Mouse (Mus musculus) heart, embryonic 16.5 days (tissue): Measurements from ENCODE around the gene Slco2a1. TPM values are rescaled to one million over a fixed set of nuclear protein-coding genes. Genes with fewer than 3 reads are reported as not detected.

Source experiments
- ATAC-seq: fragments of 200-750 bp; cut with Nextera tagmentation; replicated peaks from 2 replicates; pipeline ENCODE4 v1.8.0; 2017; ENCODE audit warnings: moderate number of reproducible peaks; ENCODE audit not compliant: insufficient read depth, low FRiP score; ENCODE audit errors: extremely low read depth
- H3K27ac ChIP-seq: fragments of 300-500 bp; sonication (generic); 2 replicates; pipeline ENCODE4 v1.5.1; 2014; ENCODE audit warnings: mild to moderate bottlenecking, low read length, control low read depth, moderate library complexity
- H3K27me3 ChIP-seq: fragments of 300-500 bp; sonication (generic); 2 replicates; pipeline ENCODE4 v1.6.1; 2014; ENCODE audit warnings: low read length, mixed read lengths; ENCODE audit not compliant: control insufficient read depth, insufficient read depth
- H3K36me3 ChIP-seq: fragments of 300-500 bp; sonication (generic); 2 replicates; pipeline ENCODE4 v1.6.1; 2014; ENCODE audit not compliant: control insufficient read depth, insufficient read depth
- H3K4me1 ChIP-seq: fragments of 300-500 bp; sonication (generic); 2 replicates; pipeline ENCODE4 v1.6.1; 2014; ENCODE audit warnings: low read length, mixed read lengths; ENCODE audit not compliant: control insufficient read depth, insufficient read depth
- H3K4me2 ChIP-seq: fragments of 300-500 bp; sonication (generic); 2 replicates; pipeline ENCODE4 v1.6.1; 2014; ENCODE audit warnings: low read depth, mild to moderate bottlenecking, control low read depth, low read length
- H3K4me3 ChIP-seq: fragments of 300-500 bp; sonication (generic); 2 replicates; pipeline ENCODE4 v1.5.1; 2014; ENCODE audit warnings: mild to moderate bottlenecking, control low read depth, low read length
- H3K9ac ChIP-seq: fragments of 300-500 bp; sonication (generic); 2 replicates; pipeline ENCODE4 v1.6.1; 2014; ENCODE audit warnings: low read length, control low read depth
- H3K9me3 ChIP-seq: fragments of 300-500 bp; sonication (generic); replicated peaks from 2 replicates; pipeline ENCODE4 v1.6.1; 2016; ENCODE audit warnings: low read length; ENCODE audit not compliant: control insufficient read depth
- WGBS: fragments of 180-500 bp; shearing (Covaris S2); extraction: QIAGEN DNeasy Blood & Tissue Kit; methylation state at CpG from one replicate; pipeline ENCODE4 v1.1.7; 2014; 5-methylcytosine and 5-hydroxymethylcytosine counted together
- polyA plus RNA-seq: library from polyadenylated mRNA; unstranded; fragments of >200 nt; fragmentation: Nextera tagmentation; extraction: Ambion mirVana; gene quantifications from 2 replicates; pipeline ENCODE4 v1.2.1, GENCODE M21; 2015

Gene Slco2a1
- polyA plus RNA-seq, 1 experiment from 2014 or later: 7.9 TPM

- no peaks in the 10 kb centered on the region for H3K9me3 ChIP-seq
- H3K27ac ChIP-seq: no peak overlapping the region
- ATAC-seq: peak; percentile 38
- peak overlapping the region; percentile 92 for H3K4me2 ChIP-seq
- 1% methylated on average over 35 of the region's 35 CpGs for WGBS
- H3K9ac ChIP-seq: peak overlapping the region; percentile 76
- peaks cover 43% of the 10 kb centered on the region for H3K27me3 ChIP-seq
- H3K4me3 ChIP-seq: peak overlapping the region; percentile 72
- H3K36me3 ChIP-seq: no peaks in the 10 kb centered on the region
- H3K4me1 ChIP-seq: peaks cover 16% of the 10 kb centered on the region
These were observed 124.2 kb downstream of the Slco2a1 start for GRCm38 (mm10) chr9:103112471-103113271.

GRCm38 (mm10) chr9:103113351-103113750, 124.8 kb downstream of the Slco2a1 start:
- 48% methylated on average over 10 of the region's 11 CpGs for WGBS
- Histone ChIP-seq H3K9ac (no peak overlapping the region), H3K27ac (no peak overlapping the region), H3K27me3 (peaks cover 43% of the 10 kb centered on the region), H3K36me3 (no peaks in the 10 kb centered on the region), H3K9me3 (no peaks in the 10 kb centered on the region), H3K4me1 (peaks cover 16% of the 10 kb centered on the region), H3K4me3 (no peak overlapping the region), H3K4me2 (no peak overlapping the region)
- no peak for ATAC-seq

- H3K4me2 ChIP-seq: no peak overlapping the region
- 82% methylated on average over 8 of the region's 8 CpGs for WGBS
- peaks cover 43% of the 10 kb centered on the region for H3K27me3 ChIP-seq
- no peak overlapping the region for H3K27ac ChIP-seq
- no peak overlapping the region for H3K9ac ChIP-seq
- H3K4me1 ChIP-seq: peaks cover 13% of the 10 kb centered on the region
- no peak overlapping the region for H3K4me3 ChIP-seq
- ATAC-seq: no peak
- H3K36me3 ChIP-seq: no peaks in the 10 kb centered on the region
- H3K9me3 ChIP-seq: no peaks in the 10 kb centered on the region
These were observed 125.8 kb downstream of the Slco2a1 start for GRCm38 (mm10) chr9:103114326-103114725.

- 91% methylated on average over 13 of the region's 13 CpGs for WGBS
- H3K9me3 ChIP-seq: no peaks in the 10 kb centered on the region
- H3K27me3 ChIP-seq: peaks cover 43% of the 10 kb centered on the region
- peaks cover 12% of the 10 kb centered on the region for H3K4me1 ChIP-seq
- H3K27ac ChIP-seq: no peak overlapping the region
- H3K4me3 ChIP-seq: no peak overlapping the region
- H3K9ac ChIP-seq: no peak overlapping the region
- no peak for ATAC-seq
- H3K36me3 ChIP-seq: no peaks in the 10 kb centered on the region
- no peak overlapping the region for H3K4me2 ChIP-seq
These were observed 126.4 kb downstream of the Slco2a1 start for GRCm38 (mm10) chr9:103114901-103115300.

GRCm38 (mm10) chr9:103116941-103117340, 128.4 kb downstream of the Slco2a1 start:
- H3K9ac ChIP-seq: no peak overlapping the region
- H3K9me3 ChIP-seq: no peaks in the 10 kb centered on the region
- H3K36me3 ChIP-seq: no peaks in the 10 kb centered on the region
- H3K4me3 ChIP-seq: no peak overlapping the region
- H3K27me3 ChIP-seq: peaks cover 30% of the 10 kb centered on the region
- H3K4me2 ChIP-seq: no peak overlapping the region
- peaks cover 11% of the 10 kb centered on the region for H3K4me1 ChIP-seq
- no peak overlapping the region for H3K27ac ChIP-seq
- no peak for ATAC-seq
- WGBS: 78% methylated on average over 4 of the region's 4 CpGs

GRCm38 (mm10) chr9:103117495-103117894, 129.0 kb downstream of the Slco2a1 start:
- H3K9me3 ChIP-seq: no peaks in the 10 kb centered on the region
- H3K4me1 ChIP-seq: peaks cover 6% of the 10 kb centered on the region
- no peaks in the 10 kb centered on the region for H3K36me3 ChIP-seq
- no peak overlapping the region for H3K4me3 ChIP-seq
- H3K27me3 ChIP-seq: peaks cover 25% of the 10 kb centered on the region
- H3K27ac ChIP-seq: no peak overlapping the region
- no peak overlapping the region for H3K9ac ChIP-seq
- 66% methylated on average over 5 of the region's 5 CpGs for WGBS
- H3K4me2 ChIP-seq: no peak overlapping the region
- ATAC-seq: no peak

- no peak for ATAC-seq
- 87% methylated on average over 8 of the region's 8 CpGs for WGBS
These were observed 129.4 kb downstream of the Slco2a1 start for GRCm38 (mm10) chr9:103117951-103118350.

GRCm38 (mm10) chr9:103118651-103119275, 130.3 kb downstream of the Slco2a1 start:
- H3K4me2 ChIP-seq: no peak overlapping the region
- peaks cover 12% of the 10 kb centered on the region for H3K27me3 ChIP-seq
- no peak overlapping the region for H3K9ac ChIP-seq
- 85% methylated on average over 5 of the region's 5 CpGs for WGBS
- no peaks in the 10 kb centered on the region for H3K9me3 ChIP-seq
- no peaks in the 10 kb centered on the region for H3K4me1 ChIP-seq
- H3K4me3 ChIP-seq: no peak overlapping the region
- ATAC-seq: no peak
- H3K27ac ChIP-seq: no peak overlapping the region
- no peaks in the 10 kb centered on the region for H3K36me3 ChIP-seq

More at GRCm38 (mm10) chr9:103117951-103118350, 129.4 kb downstream of the Slco2a1 start:
- Histone ChIP-seq H3K27me3 (peaks cover 20% of the 10 kb centered on the region), H3K4me3 (no peak overlapping the region), H3K4me1 (peaks cover 1% of the 10 kb centered on the region), H3K27ac (no peak overlapping the region), H3K9ac (no peak overlapping the region), H3K4me2 (no peak overlapping the region), H3K9me3 (no peaks in the 10 kb centered on the region), H3K36me3 (no peaks in the 10 kb centered on the region)

- Histone ChIP-seq H3K9me3 (no peaks in the 10 kb centered on the region), H3K4me2 (no peak overlapping the region), H3K36me3 (no peaks in the 10 kb centered on the region), H3K27me3 (peaks cover 4% of the 10 kb centered on the region; the same call in 1 of the 2 replicates), H3K27ac (no peak overlapping the region), H3K4me3 (no peak overlapping the region), H3K4me1 (no peaks in the 10 kb centered on the region), H3K9ac (no peak overlapping the region)
- 83% methylated on average over 9 of the region's 9 CpGs for WGBS
- ATAC-seq: no peak
These were observed 131.3 kb downstream of the Slco2a1 start for GRCm38 (mm10) chr9:103119781-103120180.
